Mouse (Mus musculus): ENCODE data around the gene Tubg2. TPM values are rescaled to one million over a fixed set of nuclear protein-coding genes. Genes with fewer than 3 reads are reported as not detected.

Tubg2 gene
- polyA plus RNA-seq, 1 experiment from 2014 or later = 0.09 TPM

DNA sequence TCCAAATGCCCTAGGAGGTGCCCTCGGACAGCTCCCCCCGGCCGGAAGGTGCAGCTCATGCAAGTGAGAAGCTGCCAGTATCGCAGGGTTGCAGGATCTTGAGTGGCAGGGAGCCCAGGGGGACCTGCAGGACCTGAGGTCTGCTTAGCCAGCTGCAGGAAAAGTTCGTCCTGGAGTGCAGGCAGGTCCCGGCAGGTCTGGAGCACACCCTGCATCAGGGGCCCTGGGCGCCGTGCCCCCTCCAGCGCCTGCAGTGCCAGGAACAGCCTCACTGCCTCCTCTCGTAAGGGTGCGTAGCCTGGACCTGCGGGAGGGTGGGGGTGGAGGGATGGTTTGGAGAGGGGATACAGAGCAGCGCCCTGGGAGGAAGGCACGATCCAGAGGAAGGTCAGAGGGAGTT lies 10.7 kb downstream of the Tubg2 start:
- Histone ChIP-seq H3K27ac (ENCODE audit: low read length) (no peak overlapping the region), H3K4me1 (ENCODE audit: control insufficient read depth, low read depth, low read length) (peaks cover 29% of the 10 kb centered on the region), H3K36me3 (ENCODE audit: control insufficient read depth, insufficient read depth) (no peaks in the 10 kb centered on the region), H3K27me3 (ENCODE audit: control insufficient read depth, insufficient read depth, low read depth, low read length) (peaks cover 93% of the 10 kb centered on the region), H3K4me2 (ENCODE audit: low read depth, low read length) (no peak overlapping the region), H3K4me3 (ENCODE audit: low read depth, low read length) (no peak overlapping the region), H3K9ac (ENCODE audit: low read depth, low read length) (no peak overlapping the region), H3K9me3 (replicated peaks; ENCODE audit: control insufficient read depth, low read length) (no peaks in the 10 kb centered on the region)
- no peak for ATAC-seq (ENCODE audit: low read depth)
- 50% methylated on average over 14 of the region's 14 CpGs for WGBS (ENCODE audit: insufficient replicate concordance)

DNA sequence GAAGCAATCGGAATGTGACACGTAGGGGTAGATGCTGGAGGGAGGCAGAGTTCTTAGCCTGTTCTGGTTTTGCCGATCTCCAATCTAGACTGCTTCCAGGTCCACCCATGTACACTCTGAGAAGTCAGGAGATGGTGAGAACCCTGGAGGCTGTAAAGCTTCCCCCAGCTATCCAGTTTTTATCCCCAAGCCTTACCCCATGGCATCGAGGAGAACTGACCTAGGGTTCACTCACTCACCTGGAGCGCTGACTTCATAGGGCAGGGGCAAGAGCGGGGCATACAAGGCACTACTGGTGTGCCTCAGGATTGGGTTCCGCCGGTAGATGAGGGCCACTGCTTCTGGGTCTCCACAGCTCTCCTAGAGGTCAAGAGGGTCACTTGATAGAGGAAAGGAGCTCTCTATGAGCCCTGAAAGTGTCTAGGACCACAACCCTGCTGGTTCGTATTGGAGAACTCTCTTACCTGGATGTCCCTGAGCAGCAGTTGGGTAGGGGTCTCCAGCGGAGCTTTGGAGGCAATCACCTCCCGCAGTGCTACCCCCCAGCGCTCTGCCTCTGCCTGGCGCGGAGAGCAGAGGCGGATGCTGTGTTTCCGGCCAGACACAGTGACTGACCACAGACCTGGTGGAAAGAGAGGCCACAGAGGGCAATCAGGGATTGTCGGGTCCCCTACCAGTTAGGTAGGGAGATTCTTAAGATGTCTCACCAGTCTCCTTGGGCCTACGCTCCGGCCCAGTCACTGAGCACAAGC lies 11.7 kb downstream of the Tubg2 start:
- no peaks in the 10 kb centered on the region for H3K36me3 ChIP-seq (ENCODE audit: control insufficient read depth, insufficient read depth)
- H3K27me3 ChIP-seq (ENCODE audit: control insufficient read depth, insufficient read depth, low read depth, low read length) = peaks cover 100% of the 10 kb centered on the region
- H3K4me3 ChIP-seq (ENCODE audit: low read depth, low read length) = no peak overlapping the region
- WGBS (ENCODE audit: insufficient replicate concordance) = 34% methylated on average over 19 of the region's 19 CpGs
- no peak overlapping the region for H3K27ac ChIP-seq (ENCODE audit: low read length)
- ATAC-seq (ENCODE audit: low read depth) = no peak
- H3K4me2 ChIP-seq (ENCODE audit: low read depth, low read length) = no peak overlapping the region
- no peak overlapping the region for H3K9ac ChIP-seq (ENCODE audit: low read depth, low read length)
- peaks cover 35% of the 10 kb centered on the region for H3K4me1 ChIP-seq (ENCODE audit: control insufficient read depth, low read depth, low read length)
- no peaks in the 10 kb centered on the region for H3K9me3 ChIP-seq (replicated peaks; ENCODE audit: control insufficient read depth, low read length)

DNA sequence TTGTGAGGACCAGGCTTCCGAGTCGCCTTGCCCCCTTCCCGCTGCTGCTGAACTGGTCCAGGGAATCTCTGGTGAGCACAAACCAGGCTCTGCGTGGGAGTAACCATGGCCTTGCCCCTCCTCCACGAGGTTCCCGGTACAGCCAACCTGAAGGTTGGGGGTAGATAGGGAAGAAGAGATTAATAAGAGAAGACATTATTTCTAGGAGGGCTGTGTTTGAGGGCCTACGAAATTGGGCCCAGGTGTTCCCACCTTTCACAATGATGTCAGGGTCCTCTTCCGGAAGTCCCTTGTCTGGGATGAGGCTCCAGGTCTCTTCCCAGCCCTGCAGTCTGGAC lies 12.2 kb downstream of the Tubg2 start:
- no peak overlapping the region for H3K4me3 ChIP-seq (ENCODE audit: low read depth, low read length)
- H3K27ac ChIP-seq (ENCODE audit: low read length) = no peak overlapping the region
- ATAC-seq (ENCODE audit: low read depth) = no peak
- H3K4me1 ChIP-seq (ENCODE audit: control insufficient read depth, low read depth, low read length) = peaks cover 37% of the 10 kb centered on the region
- H3K27me3 ChIP-seq (ENCODE audit: control insufficient read depth, insufficient read depth, low read depth, low read length) = peaks cover 99% of the 10 kb centered on the region
- H3K9me3 ChIP-seq (replicated peaks; ENCODE audit: control insufficient read depth, low read length) = no peaks in the 10 kb centered on the region
- no peaks in the 10 kb centered on the region for H3K36me3 ChIP-seq (ENCODE audit: control insufficient read depth, insufficient read depth)
- WGBS (ENCODE audit: insufficient replicate concordance) = 31% methylated on average over 8 of the region's 8 CpGs
- H3K9ac ChIP-seq (ENCODE audit: low read depth, low read length) = no peak overlapping the region
- no peak overlapping the region for H3K4me2 ChIP-seq (ENCODE audit: low read depth, low read length)

DNA sequence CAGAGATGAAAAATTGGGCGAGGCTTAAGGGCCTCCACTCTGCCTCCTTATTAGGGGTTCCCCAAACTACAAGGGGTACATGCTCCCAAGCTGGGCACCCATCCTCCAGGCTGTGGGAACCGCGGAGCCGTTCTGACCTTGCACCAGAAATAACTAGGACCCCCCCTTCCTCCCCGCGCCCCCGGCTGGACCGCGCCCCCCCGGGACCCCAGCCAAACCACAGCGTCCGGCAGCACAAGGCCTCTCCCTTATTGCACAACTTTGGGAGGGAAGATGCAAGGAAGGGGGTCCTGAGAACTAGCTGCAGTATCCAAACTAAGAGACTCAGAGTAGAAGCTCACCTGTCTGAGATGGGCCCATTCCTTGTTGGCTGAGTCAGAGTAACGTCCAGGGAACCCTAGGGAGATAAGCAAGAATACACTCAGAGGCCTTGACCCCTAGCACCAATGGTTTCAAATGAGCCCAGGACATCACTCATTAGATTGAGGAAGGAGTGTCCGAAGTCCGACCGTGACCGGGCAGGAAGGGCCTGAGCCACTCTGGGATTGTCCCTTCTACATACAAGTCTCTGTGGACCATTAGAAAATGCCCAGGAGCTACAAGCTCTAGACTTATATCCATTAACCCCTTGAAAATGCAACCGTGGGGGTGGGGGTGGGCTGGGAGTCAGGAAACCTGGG lies 12.7 kb downstream of the Tubg2 start:
- H3K27ac ChIP-seq (ENCODE audit: low read length) = no peak overlapping the region
- H3K4me3 ChIP-seq (ENCODE audit: low read depth, low read length) = no peak overlapping the region
- H3K4me1 ChIP-seq (ENCODE audit: control insufficient read depth, low read depth, low read length) = peaks cover 41% of the 10 kb centered on the region
- no peak for ATAC-seq (ENCODE audit: low read depth)
- H3K9me3 ChIP-seq (replicated peaks; ENCODE audit: control insufficient read depth, low read length) = no peaks in the 10 kb centered on the region
- H3K27me3 ChIP-seq (ENCODE audit: control insufficient read depth, insufficient read depth, low read depth, low read length) = peaks cover 99% of the 10 kb centered on the region
- H3K36me3 ChIP-seq (ENCODE audit: control insufficient read depth, insufficient read depth) = no peaks in the 10 kb centered on the region
- no peak overlapping the region for H3K9ac ChIP-seq (ENCODE audit: low read depth, low read length)
- H3K4me2 ChIP-seq (ENCODE audit: low read depth, low read length) = no peak overlapping the region
- 34% methylated on average over 18 of the region's 18 CpGs for WGBS (ENCODE audit: insufficient replicate concordance)

DNA sequence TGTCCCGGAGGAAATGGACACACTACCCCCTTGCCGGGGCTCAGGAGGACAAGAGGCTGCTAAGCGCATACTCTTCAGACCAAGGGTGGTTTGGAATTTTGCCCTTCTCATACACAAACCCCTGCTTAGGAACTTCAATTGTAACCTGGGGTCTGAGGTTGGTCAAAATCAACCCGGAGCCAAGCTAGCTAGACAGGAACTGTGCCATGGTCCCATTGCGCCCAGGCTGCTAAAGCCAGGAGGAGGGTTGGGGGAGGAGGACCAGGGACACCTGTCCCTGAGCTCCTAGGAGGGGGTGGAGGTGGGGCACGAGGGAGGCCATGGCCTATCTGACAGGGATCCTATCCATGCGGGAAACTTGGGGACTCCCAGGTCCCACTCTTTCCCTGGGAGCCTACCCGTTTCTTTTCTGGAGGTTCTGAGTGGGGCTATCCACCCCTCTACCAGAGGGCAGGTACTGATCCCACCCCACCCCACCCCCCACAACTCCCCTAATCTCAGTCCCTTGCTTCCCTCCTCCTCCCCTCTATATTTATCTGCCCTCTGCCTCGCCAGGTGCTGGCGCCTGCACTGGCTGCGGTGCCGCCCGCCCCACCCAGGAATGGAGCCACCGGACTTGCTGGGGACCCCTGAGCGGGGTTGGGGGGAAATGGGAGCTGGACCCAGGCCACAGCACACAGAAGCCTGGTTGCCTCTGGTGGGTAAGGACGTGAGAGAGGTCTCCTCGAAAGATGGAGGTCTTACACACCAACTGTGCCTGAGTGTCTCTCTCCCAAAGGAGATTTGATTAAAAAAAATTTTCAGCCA lies 13.8 kb downstream of the Tubg2 start:
- Histone ChIP-seq H3K27me3 (ENCODE audit: control insufficient read depth, insufficient read depth, low read depth, low read length) (peaks cover 99% of the 10 kb centered on the region), H3K9ac (ENCODE audit: low read depth, low read length) (no peak overlapping the region), H3K4me2 (ENCODE audit: low read depth, low read length) (peak overlapping the region; percentile 65), H3K27ac (ENCODE audit: low read length) (no peak overlapping the region), H3K9me3 (replicated peaks; ENCODE audit: control insufficient read depth, low read length) (no peaks in the 10 kb centered on the region), H3K36me3 (ENCODE audit: control insufficient read depth, insufficient read depth) (no peaks in the 10 kb centered on the region), H3K4me1 (ENCODE audit: control insufficient read depth, low read depth, low read length) (peaks cover 38% of the 10 kb centered on the region), H3K4me3 (ENCODE audit: low read depth, low read length) (peak overlapping the region; percentile 55)
- WGBS (ENCODE audit: insufficient replicate concordance) = 10% methylated on average over 17 of the region's 17 CpGs
- ATAC-seq (ENCODE audit: low read depth) = no peak

DNA sequence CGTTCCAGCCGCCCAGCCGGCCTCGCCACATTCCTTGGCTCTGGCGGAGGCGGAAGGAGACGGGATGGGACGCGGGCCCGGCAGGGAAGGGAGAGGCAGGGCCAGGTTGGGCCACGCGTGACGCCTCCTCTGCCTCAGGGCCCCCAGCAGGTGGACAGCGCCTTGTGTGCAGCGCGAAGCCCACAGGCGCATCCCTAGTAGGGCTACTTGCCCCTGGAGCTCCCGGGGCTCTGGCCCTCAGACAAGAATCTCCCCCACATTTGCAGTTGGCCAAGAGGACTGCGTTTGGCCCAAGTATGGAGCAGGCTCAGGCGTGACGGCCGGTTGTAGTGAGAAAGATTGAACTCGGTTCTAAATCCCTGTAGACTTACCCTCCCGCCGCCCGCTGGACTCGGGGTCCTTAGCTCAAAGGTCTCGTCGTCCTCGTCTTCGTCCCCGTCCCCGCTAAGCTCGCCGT lies 14.7 kb downstream of the Tubg2 start, which contains the start of gene Cntnap1:
Gene Cntnap1 (plus strand): TSS at position 170 of the 457 bp plus-strand sequence.
- Histone ChIP-seq H3K9ac (ENCODE audit: low read depth, low read length) (peak within 1 kb of the TSS; percentile 44), H3K27me3 (ENCODE audit: control insufficient read depth, insufficient read depth, low read depth, low read length) (peaks cover 99% of the 10 kb centered on the region), H3K4me2 (ENCODE audit: low read depth, low read length) (peak within 1 kb of the TSS; percentile 65), H3K27ac (ENCODE audit: low read length) (0 out of 2 replicates have a peak within 1 kb of the TSS, but pooled peaks have one; percentile 16), H3K36me3 (ENCODE audit: control insufficient read depth, insufficient read depth) (no peaks in the 10 kb centered on the region), H3K4me3 (ENCODE audit: low read depth, low read length) (peak within 1 kb of the TSS; percentile 55), H3K4me1 (ENCODE audit: control insufficient read depth, low read depth, low read length) (peaks cover 31% of the 10 kb centered on the region), H3K9me3 (replicated peaks; ENCODE audit: control insufficient read depth, low read length) (no peaks in the 10 kb centered on the region)
- 2% methylated on average over 34 of the region's 35 CpGs for WGBS (ENCODE audit: insufficient replicate concordance)
- ATAC-seq (ENCODE audit: low read depth) = no peak

DNA sequence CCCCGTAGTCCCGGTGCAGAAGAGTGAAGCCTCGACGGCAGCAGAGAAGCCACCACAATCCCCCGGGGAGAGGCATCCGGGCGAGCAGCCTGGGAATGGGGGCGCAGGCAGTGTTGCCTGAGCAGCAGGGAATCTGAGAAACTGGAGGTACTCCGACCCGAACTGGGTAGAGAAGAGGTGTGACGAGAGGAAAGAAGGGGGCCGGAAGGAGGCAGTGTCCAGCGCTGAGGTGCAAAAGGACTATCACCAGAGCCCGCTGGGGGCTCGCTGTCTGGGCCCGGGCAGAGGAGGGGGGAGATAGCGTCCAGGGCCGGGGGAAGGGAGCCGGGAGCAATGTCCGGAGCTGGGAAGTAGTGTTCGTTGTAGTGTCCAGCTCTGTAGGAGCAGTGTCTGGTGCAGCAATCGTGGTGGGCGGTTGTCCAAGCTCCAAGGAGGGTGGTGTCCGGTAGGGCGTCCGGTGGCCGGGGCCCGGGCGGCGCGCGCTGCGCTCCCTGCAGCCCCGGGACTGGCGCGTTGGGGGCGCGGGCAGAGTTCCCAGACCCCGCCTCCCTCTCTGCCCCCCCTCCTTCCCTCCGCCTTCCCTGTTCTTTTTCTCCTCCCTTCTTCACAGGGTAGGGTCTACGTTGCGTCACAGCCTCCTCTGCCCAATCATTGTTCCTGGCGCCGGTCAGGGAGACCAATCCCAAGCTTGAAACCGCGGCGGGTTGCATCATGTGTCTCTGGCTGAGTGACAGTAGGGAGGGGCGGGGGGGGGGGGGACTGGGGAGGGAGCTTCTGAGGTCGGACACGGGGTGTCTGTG lies 15.3 kb downstream of the Tubg2 start, which contains the start of gene Plekhh3:
Gene Plekhh3 (minus strand): TSS at position 541 of the 800 bp plus-strand sequence.
- peak within 1 kb of the TSS; percentile 54 for H3K27ac ChIP-seq (ENCODE audit: low read length)
- peaks cover 99% of the 10 kb centered on the region for H3K27me3 ChIP-seq (ENCODE audit: control insufficient read depth, insufficient read depth, low read depth, low read length)
- peak within 1 kb of the TSS; percentile 55 for H3K4me3 ChIP-seq (ENCODE audit: low read depth, low read length)
- no peaks in the 10 kb centered on the region for H3K36me3 ChIP-seq (ENCODE audit: control insufficient read depth, insufficient read depth)
- peak within 1 kb of the TSS; percentile 65 for H3K4me2 ChIP-seq (ENCODE audit: low read depth, low read length)
- H3K9ac ChIP-seq (ENCODE audit: low read depth, low read length) = peak within 1 kb of the TSS; percentile 44
- peak; percentile 88 for ATAC-seq (ENCODE audit: low read depth)
- H3K9me3 ChIP-seq (replicated peaks; ENCODE audit: control insufficient read depth, low read length) = no peaks in the 10 kb centered on the region
- WGBS (ENCODE audit: insufficient replicate concordance) = under 1% methylated on average over 50 of the region's 50 CpGs
- peaks cover 30% of the 10 kb centered on the region for H3K4me1 ChIP-seq (ENCODE audit: control insufficient read depth, low read depth, low read length)

DNA sequence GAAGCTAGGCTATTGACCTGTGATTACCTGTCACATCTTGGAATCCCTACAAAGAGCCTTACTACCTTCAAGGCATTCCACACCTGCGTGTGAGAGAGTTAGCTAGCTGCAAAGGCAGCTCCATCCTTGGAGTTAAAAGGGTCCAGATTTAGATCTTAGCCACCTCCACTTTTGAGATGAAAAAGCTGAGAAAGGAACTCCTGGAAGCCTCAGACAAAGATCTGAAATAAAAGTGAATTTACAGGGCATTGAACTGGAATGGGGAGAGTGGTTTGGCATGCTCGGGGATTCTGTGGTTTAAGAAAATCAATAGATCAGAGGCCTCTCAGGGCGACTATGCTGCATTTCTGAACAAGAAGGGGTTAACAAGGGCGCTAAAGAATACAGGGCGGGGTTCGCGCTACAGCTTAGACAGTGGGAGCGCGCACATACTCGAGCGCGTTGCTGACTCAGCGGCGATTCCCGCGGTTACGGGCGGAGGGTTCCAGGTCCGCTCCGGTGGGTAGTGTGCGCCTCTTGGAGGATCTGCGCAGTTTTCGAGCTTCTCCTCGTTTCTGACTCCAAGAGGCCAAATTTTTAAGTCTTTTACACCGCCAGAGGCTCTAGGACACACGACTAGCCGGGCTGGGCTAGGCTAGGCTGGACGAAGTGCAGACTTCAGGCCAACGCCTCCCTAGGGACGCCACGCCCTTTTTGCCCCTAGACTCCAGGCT lies 16.2 kb downstream of the Tubg2 start:
- no peaks in the 10 kb centered on the region for H3K36me3 ChIP-seq (ENCODE audit: control insufficient read depth, insufficient read depth)
- peak overlapping the region; percentile 55 for H3K4me3 ChIP-seq (ENCODE audit: low read depth, low read length)
- no peak overlapping the region; the same call in 1 of the 2 replicates for H3K9ac ChIP-seq (ENCODE audit: low read depth, low read length)
- H3K27ac ChIP-seq (ENCODE audit: low read length) = peak overlapping the region; percentile 54
- H3K4me1 ChIP-seq (ENCODE audit: control insufficient read depth, low read depth, low read length) = peaks cover 30% of the 10 kb centered on the region
- peak overlapping the region; percentile 65 for H3K4me2 ChIP-seq (ENCODE audit: low read depth, low read length)
- under 1% methylated on average over 31 of the region's 31 CpGs for WGBS (ENCODE audit: insufficient replicate concordance)
- no peaks in the 10 kb centered on the region for H3K9me3 ChIP-seq (replicated peaks; ENCODE audit: control insufficient read depth, low read length)
- ATAC-seq (ENCODE audit: low read depth) = peak; percentile 43
- H3K27me3 ChIP-seq (ENCODE audit: control insufficient read depth, insufficient read depth, low read depth, low read length) = peaks cover 99% of the 10 kb centered on the region
